Mouse (Mus musculus): ENCODE measurements around the gene Esrp2. TPM values are rescaled to one million over a fixed set of nuclear protein-coding genes. Genes with fewer than 3 reads are reported as not detected.

The Esrp2 gene
- polyA plus RNA-seq, 1 experiment from 2014 or later: 2.9 TPM

GRCm38 (mm10) chr8:106140769-106141168 is 4.0 kb upstream of the Esrp2 start:
- Histone ChIP-seq H3K4me1 (peaks cover 26% of the 10 kb centered on the region), H3K9me3 (replicated peaks) (no peaks in the 10 kb centered on the region), H3K27ac (no peak overlapping the region), H3K9ac (no peak overlapping the region), H3K4me3 (no peak overlapping the region), H3K36me3 (no peaks in the 10 kb centered on the region), H3K27me3 (peaks cover 48% of the 10 kb centered on the region), H3K4me2 (replicated peaks) (no peak overlapping the region)
- 18% methylated on average over 13 of the region's 13 CpGs for WGBS
- ATAC-seq (ENCODE audit: low FRiP score): peak; percentile 57

GRCm38 (mm10) chr8:106140191-106140590 is 3.4 kb upstream of the Esrp2 start:
- ATAC-seq (ENCODE audit: low FRiP score): no peak
- Histone ChIP-seq H3K4me1 (peaks cover 29% of the 10 kb centered on the region), H3K9me3 (replicated peaks) (no peaks in the 10 kb centered on the region), H3K27ac (no peak overlapping the region), H3K36me3 (no peaks in the 10 kb centered on the region), H3K4me2 (replicated peaks) (no peak overlapping the region), H3K4me3 (no peak overlapping the region), H3K9ac (no peak overlapping the region), H3K27me3 (peaks cover 53% of the 10 kb centered on the region)
- 74% methylated on average over 5 of the region's 5 CpGs for WGBS

GRCm38 (mm10) chr8:106138616-106139015 is 1.8 kb upstream of the Esrp2 start:
- Histone ChIP-seq H3K9ac (peak overlapping the region; percentile 46; the same call in 1 of the 2 replicates), H3K4me1 (peaks cover 29% of the 10 kb centered on the region), H3K4me2 (replicated peaks) (peak overlapping the region; percentile 76), H3K27ac (no peak overlapping the region), H3K9me3 (replicated peaks) (no peaks in the 10 kb centered on the region), H3K27me3 (peaks cover 69% of the 10 kb centered on the region), H3K36me3 (no peaks in the 10 kb centered on the region), H3K4me3 (peak overlapping the region; percentile 41)
- no peak for ATAC-seq (ENCODE audit: low FRiP score)
- 19% methylated on average over 7 of the region's 7 CpGs for WGBS

- H3K27me3 ChIP-seq: peaks cover 75% of the 10 kb centered on the region
- H3K27ac ChIP-seq: no peak overlapping the region
- H3K4me1 ChIP-seq: peaks cover 29% of the 10 kb centered on the region
- under 1% methylated on average over 24 of the region's 24 CpGs for WGBS
- no peaks in the 10 kb centered on the region for H3K36me3 ChIP-seq
- H3K4me3 ChIP-seq: peak overlapping the region; percentile 41
- no peak for ATAC-seq (ENCODE audit: low FRiP score)
- peak overlapping the region; percentile 76 for H3K4me2 ChIP-seq (replicated peaks)
- H3K9ac ChIP-seq: peak overlapping the region; percentile 46; the same call in 1 of the 2 replicates
- no peaks in the 10 kb centered on the region for H3K9me3 ChIP-seq (replicated peaks)
These were observed 1.2 kb upstream of the Esrp2 start for GRCm38 (mm10) chr8:106137906-106138477.

GRCm38 (mm10) chr8:106137218-106137905 is 588 bp upstream of the Esrp2 start:
- H3K9ac ChIP-seq: peak overlapping the region; percentile 46
- peaks cover 6% of the 10 kb centered on the region for H3K36me3 ChIP-seq
- H3K4me2 ChIP-seq (replicated peaks): peak overlapping the region; percentile 76
- H3K27ac ChIP-seq: no peak overlapping the region
- 4% methylated on average over 22 of the region's 22 CpGs for WGBS
- H3K4me3 ChIP-seq: peak overlapping the region; percentile 41
- no peaks in the 10 kb centered on the region for H3K9me3 ChIP-seq (replicated peaks)
- ATAC-seq (ENCODE audit: low FRiP score): no peak
- H3K27me3 ChIP-seq: peaks cover 78% of the 10 kb centered on the region
- H3K4me1 ChIP-seq: peaks cover 29% of the 10 kb centered on the region

- Histone ChIP-seq H3K4me3 (no peak overlapping the region), H3K27ac (no peak overlapping the region), H3K36me3 (peaks cover 22% of the 10 kb centered on the region), H3K4me2 (replicated peaks) (peak overlapping the region; percentile 76), H3K9ac (no peak overlapping the region), H3K4me1 (peaks cover 27% of the 10 kb centered on the region), H3K9me3 (replicated peaks) (no peaks in the 10 kb centered on the region), H3K27me3 (peaks cover 81% of the 10 kb centered on the region)
- 7% methylated on average over 19 of the region's 19 CpGs for WGBS
- no peak for ATAC-seq (ENCODE audit: low FRiP score)
These were observed 1.1 kb downstream of the Esrp2 start for GRCm38 (mm10) chr8:106135672-106136071.

- Histone ChIP-seq H3K4me2 (replicated peaks) (no peak overlapping the region), H3K27ac (no peak overlapping the region), H3K9ac (no peak overlapping the region), H3K27me3 (peaks cover 75% of the 10 kb centered on the region), H3K4me3 (no peak overlapping the region), H3K4me1 (peaks cover 27% of the 10 kb centered on the region), H3K36me3 (peaks cover 24% of the 10 kb centered on the region), H3K9me3 (replicated peaks) (no peaks in the 10 kb centered on the region)
- ATAC-seq (ENCODE audit: low FRiP score): no peak
- 19% methylated on average over 14 of the region's 14 CpGs for WGBS
These were observed 1.8 kb downstream of the Esrp2 start for GRCm38 (mm10) chr8:106134751-106135571.

- Histone ChIP-seq H3K4me3 (no peak overlapping the region), H3K9me3 (replicated peaks) (no peaks in the 10 kb centered on the region), H3K9ac (no peak overlapping the region), H3K4me1 (peaks cover 27% of the 10 kb centered on the region), H3K4me2 (replicated peaks) (no peak overlapping the region), H3K36me3 (peaks cover 31% of the 10 kb centered on the region), H3K27me3 (peaks cover 65% of the 10 kb centered on the region), H3K27ac (no peak overlapping the region)
- no peak for ATAC-seq (ENCODE audit: low FRiP score)
- WGBS: 71% methylated on average over 6 of the region's 6 CpGs
These were observed 2.8 kb downstream of the Esrp2 start for GRCm38 (mm10) chr8:106133946-106134345.

- H3K4me3 ChIP-seq: no peak overlapping the region
- no peak for ATAC-seq (ENCODE audit: low FRiP score)
- no peak overlapping the region for H3K4me2 ChIP-seq (replicated peaks)
- H3K4me1 ChIP-seq: peaks cover 27% of the 10 kb centered on the region
- peaks cover 61% of the 10 kb centered on the region for H3K27me3 ChIP-seq
- H3K36me3 ChIP-seq: peaks cover 35% of the 10 kb centered on the region
- H3K27ac ChIP-seq: no peak overlapping the region
- no peak overlapping the region for H3K9ac ChIP-seq
- 71% methylated on average over 13 of the region's 13 CpGs for WGBS
- H3K9me3 ChIP-seq (replicated peaks): no peaks in the 10 kb centered on the region
These were observed 3.2 kb downstream of the Esrp2 start for GRCm38 (mm10) chr8:106133526-106133925.

- WGBS: 90% methylated on average over 11 of the region's 11 CpGs
- Histone ChIP-seq H3K9me3 (replicated peaks) (no peaks in the 10 kb centered on the region), H3K4me1 (peaks cover 19% of the 10 kb centered on the region), H3K27ac (no peak overlapping the region), H3K36me3 (peaks cover 35% of the 10 kb centered on the region), H3K27me3 (peaks cover 49% of the 10 kb centered on the region), H3K4me2 (replicated peaks) (no peak overlapping the region), H3K9ac (no peak overlapping the region), H3K4me3 (no peak overlapping the region)
- no peak for ATAC-seq (ENCODE audit: low FRiP score)
These were observed 4.4 kb downstream of the Esrp2 start for GRCm38 (mm10) chr8:106132356-106132755.

GRCm38 (mm10) chr8:106131488-106132222 is 5.1 kb downstream of the Esrp2 start:
- peaks cover 35% of the 10 kb centered on the region for H3K36me3 ChIP-seq
- H3K4me1 ChIP-seq: peaks cover 12% of the 10 kb centered on the region
- H3K9me3 ChIP-seq (replicated peaks): no peaks in the 10 kb centered on the region
- H3K27ac ChIP-seq: no peak overlapping the region
- ATAC-seq (ENCODE audit: low FRiP score): no peak
- H3K4me2 ChIP-seq (replicated peaks): no peak overlapping the region
- no peak overlapping the region for H3K9ac ChIP-seq
- 94% methylated on average over 7 of the region's 7 CpGs for WGBS
- peaks cover 42% of the 10 kb centered on the region for H3K27me3 ChIP-seq
- H3K4me3 ChIP-seq: no peak overlapping the region

- H3K27me3 ChIP-seq: peaks cover 36% of the 10 kb centered on the region
- H3K4me1 ChIP-seq: peaks cover 6% of the 10 kb centered on the region
- H3K27ac ChIP-seq: no peak overlapping the region
- 92% methylated on average over 4 of the region's 4 CpGs for WGBS
- no peak overlapping the region for H3K9ac ChIP-seq
- H3K4me2 ChIP-seq (replicated peaks): no peak overlapping the region
- H3K36me3 ChIP-seq: peaks cover 35% of the 10 kb centered on the region
- no peak overlapping the region for H3K4me3 ChIP-seq
- ATAC-seq (ENCODE audit: low FRiP score): no peak
- no peaks in the 10 kb centered on the region for H3K9me3 ChIP-seq (replicated peaks)
These were observed 5.8 kb downstream of the Esrp2 start for GRCm38 (mm10) chr8:106131021-106131420.

Measured in hindbrain, embryonic 12.5 days (tissue).